ENCODE assay signal across 8 mouse cellular contexts in the genomic region with DNA sequence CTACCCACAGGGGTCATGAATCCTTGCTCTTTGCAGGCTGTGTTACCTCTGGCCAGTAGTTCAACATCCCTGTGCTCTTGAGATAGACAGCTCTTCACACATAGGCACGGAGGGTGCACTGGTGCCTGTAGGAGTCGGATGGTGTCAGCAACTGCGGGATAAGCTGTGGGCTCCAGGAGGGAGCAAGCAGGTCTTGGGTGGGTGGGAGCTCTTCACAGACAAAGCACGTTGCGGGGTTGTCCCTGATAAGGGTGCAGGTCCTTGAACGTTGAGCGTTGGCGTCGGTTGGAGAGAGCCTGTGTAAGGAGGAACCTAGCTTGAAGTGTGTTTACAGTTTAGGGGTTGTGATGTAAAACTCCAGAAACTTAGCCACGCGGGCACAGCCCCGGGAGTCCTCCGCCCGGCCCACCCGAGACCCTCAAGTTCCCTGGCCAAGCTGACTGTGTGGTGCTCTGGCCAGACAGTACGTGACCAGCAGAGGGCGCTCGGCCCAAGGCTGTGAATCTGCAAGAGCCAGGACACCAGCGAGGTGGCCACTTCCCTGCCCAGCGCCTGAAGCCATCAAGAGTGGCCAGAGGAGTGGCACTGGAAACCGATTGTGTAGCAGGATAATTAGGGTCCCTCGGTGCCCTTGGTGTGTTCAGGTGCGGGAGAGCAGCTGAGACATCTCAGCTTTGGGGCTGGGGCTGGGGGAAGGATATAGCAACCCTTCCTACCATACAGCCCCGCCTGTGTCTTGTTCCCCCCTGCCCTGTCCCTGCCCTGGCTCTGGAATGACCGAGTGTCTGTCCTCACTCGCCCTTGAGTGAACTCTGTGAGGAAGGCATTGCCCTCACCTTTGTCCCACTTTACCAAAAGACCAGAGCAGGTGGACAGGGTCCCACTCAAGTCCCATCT. TPM values are rescaled to one million over a fixed set of nuclear protein-coding genes. Genes with fewer than 3 reads are reported as not detected.
DNase-seq lines count a peak whose midpoint lies in the region; ATAC-seq and TF ChIP-seq lines count a peak whose summit lies in the region.

No protein-coding gene starts in this region.

- intact Hi-C loops in heart, adult 2 months (cut with DNase I), result loop anchor here (1.0 to 2.0 kb wide), 4 partner anchors 33 to 376 kb away; partner anchors contain the start of gene Zbp1

- H3K9ac ChIP-seq in embryonic facial prominence, embryonic 11.5 days (replicated peaks; ENCODE audit: low read length), result no peak overlapping the region
- H3K9ac ChIP-seq in heart, adult 2 months (ENCODE audit: low read depth, low read length), result no peak overlapping the region
- no peak overlapping the region for H3K9ac ChIP-seq in limb, embryonic 11.5 days (ENCODE audit: low read length)
- no peak overlapping the region for H3K9ac ChIP-seq in midbrain, embryonic 13.5 days (replicated peaks)

- peak; percentile 62 for DNase-seq in 3134 (ENCODE audit: extremely low read depth, insufficient read length, low spot score)
- DNase-seq in adrenal gland, postnatal 25 days, result peak; percentile 87
- peak; percentile 88 for DNase-seq in embryonic facial prominence, embryonic 11.5 days (ENCODE audit: low spot score)
- DNase-seq in heart, adult 2 months, result peak; percentile 77 to 88
- DNase-seq in kidney, adult 11 months, result peak; percentile 70
- DNase-seq in limb, embryonic 11.5 days (ENCODE audit: low spot score), result peak; percentile 96

- no peak for TF ChIP-seq POLR2A in heart, adult 2 months (IDR thresholded peaks at IDR 0.05; ENCODE audit: insufficient read depth, low read depth, low read length)
- TF ChIP-seq POLR2A in small intestine, adult 2 months (IDR thresholded peaks at IDR 0.05; ENCODE audit: low read depth, low read length), result no peak

- WGBS in embryonic facial prominence, embryonic 11.5 days, result 32% methylated on average over 26 of the region's 26 CpGs
- WGBS in heart, adult 2 months, result 21% methylated on average over 26 of the region's 26 CpGs
- 30% methylated on average over 26 of the region's 26 CpGs for WGBS in limb, embryonic 11.5 days
- WGBS in midbrain, embryonic 13.5 days, result 34% methylated on average over 26 of the region's 26 CpGs
- 15% methylated on average over 26 of the region's 26 CpGs for WGBS in small intestine, adult 2 months

- peak; percentile 48 for ATAC-seq in embryonic facial prominence, embryonic 11.5 days (replicated peaks; ENCODE audit: insufficient number of reproducible peaks, low FRiP score, low TSS enrichment, low read depth)
- peak; percentile 19 for ATAC-seq in limb, embryonic 11.5 days (ENCODE audit: insufficient number of reproducible peaks, low FRiP score, low TSS enrichment, low read depth)
- ATAC-seq in midbrain, embryonic 13.5 days, result peak; percentile 62

- no peaks in the 10 kb centered on the region for H3K79me2 ChIP-seq in heart, adult 2 months (replicated peaks; ENCODE audit: control insufficient read depth, insufficient read depth, low read length)

- no peaks in the 10 kb centered on the region for H3K36me3 ChIP-seq in embryonic facial prominence, embryonic 11.5 days (replicated peaks; ENCODE audit: control insufficient read depth, insufficient read depth, low read depth, low read length)
- H3K36me3 ChIP-seq in heart, adult 2 months (ENCODE audit: control insufficient read depth, insufficient read depth, low read length), result no peaks in the 10 kb centered on the region
- H3K36me3 ChIP-seq in limb, embryonic 11.5 days (ENCODE audit: control insufficient read depth, insufficient read depth, low read length), result no peaks in the 10 kb centered on the region
- no peaks in the 10 kb centered on the region for H3K36me3 ChIP-seq in midbrain, embryonic 13.5 days
- H3K36me3 ChIP-seq in small intestine, adult 2 months (ENCODE audit: control insufficient read depth, insufficient read depth, low read length), result no peaks in the 10 kb centered on the region

- no peaks in the 10 kb centered on the region for H3K4me1 ChIP-seq in embryonic facial prominence, embryonic 11.5 days (ENCODE audit: control insufficient read depth, insufficient read depth, low read length)
- no peaks in the 10 kb centered on the region for H3K4me1 ChIP-seq in heart, adult 2 months (ENCODE audit: control insufficient read depth, insufficient read depth, low read length)
- no peaks in the 10 kb centered on the region for H3K4me1 ChIP-seq in limb, embryonic 11.5 days (ENCODE audit: control insufficient read depth, insufficient read depth, low read length)
- no peaks in the 10 kb centered on the region for H3K4me1 ChIP-seq in midbrain, embryonic 13.5 days (replicated peaks)
- H3K4me1 ChIP-seq in small intestine, adult 2 months (ENCODE audit: control insufficient read depth, insufficient read depth, insufficient read length, low read length), result peaks cover 7% of the 10 kb centered on the region; the same call in 1 of the 2 replicates

- TF ChIP-seq EP300 in heart, adult 2 months (IDR thresholded peaks at IDR 0.05; ENCODE audit: insufficient read depth, low read depth, low read length), result peak; percentile 59

- H3K27me3 ChIP-seq in embryonic facial prominence, embryonic 11.5 days (ENCODE audit: control insufficient read depth, insufficient read depth, low read length), result no peaks in the 10 kb centered on the region
- no peaks in the 10 kb centered on the region for H3K27me3 ChIP-seq in heart, adult 2 months (ENCODE audit: control insufficient read depth, insufficient read depth, low read length)
- 0 out of 2 replicates have a peak, but pooled peaks cover 2% of the 10 kb centered on the region for H3K27me3 ChIP-seq in limb, embryonic 11.5 days (ENCODE audit: control insufficient read depth, insufficient read depth, low read length)
- peaks cover 11% of the 10 kb centered on the region; the same call in 1 of the 2 replicates for H3K27me3 ChIP-seq in midbrain, embryonic 13.5 days
- H3K27me3 ChIP-seq in small intestine, adult 2 months (ENCODE audit: control insufficient read depth, insufficient read depth, low read length), result no peaks in the 10 kb centered on the region

- no peak overlapping the region for H3K4me3 ChIP-seq in embryonic facial prominence, embryonic 11.5 days (ENCODE audit: low read depth, low read length)
- H3K4me3 ChIP-seq in heart, adult 2 months, result no peak overlapping the region
- no peak overlapping the region for H3K4me3 ChIP-seq in limb, embryonic 11.5 days (ENCODE audit: low read depth, low read length)
- no peak overlapping the region for H3K4me3 ChIP-seq in midbrain, embryonic 13.5 days (replicated peaks)
- H3K4me3 ChIP-seq in small intestine, adult 2 months (ENCODE audit: low read depth, low read length), result no peak overlapping the region

- no peaks in the 10 kb centered on the region for H3K9me3 ChIP-seq in embryonic facial prominence, embryonic 11.5 days (replicated peaks; ENCODE audit: control insufficient read depth, low read length)
- H3K9me3 ChIP-seq in limb, embryonic 11.5 days (ENCODE audit: control insufficient read depth, low read length), result no peaks in the 10 kb centered on the region
- H3K9me3 ChIP-seq in midbrain, embryonic 13.5 days, result no peaks in the 10 kb centered on the region

- no peak overlapping the region for H3K27ac ChIP-seq in embryonic facial prominence, embryonic 11.5 days (replicated peaks; ENCODE audit: low read depth, low read length)
- no peak overlapping the region for H3K27ac ChIP-seq in heart, adult 2 months
- no peak overlapping the region for H3K27ac ChIP-seq in limb, embryonic 11.5 days (replicated peaks; ENCODE audit: low read depth, low read length)
- H3K27ac ChIP-seq in midbrain, embryonic 13.5 days, result no peak overlapping the region
- no peak overlapping the region for H3K27ac ChIP-seq in small intestine, adult 2 months (ENCODE audit: insufficient read depth, low read depth, low read length)

- no peak overlapping the region for H3K4me2 ChIP-seq in embryonic facial prominence, embryonic 11.5 days (ENCODE audit: low read depth, low read length)
- H3K4me2 ChIP-seq in limb, embryonic 11.5 days (ENCODE audit: low read depth, severe bottlenecking), result no peak overlapping the region
- H3K4me2 ChIP-seq in midbrain, embryonic 13.5 days (replicated peaks), result no peak overlapping the region

- TF ChIP-seq CTCF in heart, adult 2 months (IDR thresholded peaks at IDR 0.05), result no peak; the same call in 1 of the 2 replicates
- peak; percentile 96 for TF ChIP-seq CTCF in small intestine, adult 2 months (IDR thresholded peaks at IDR 0.05; ENCODE audit: extremely low read depth, insufficient read length, insufficient replicate concordance, low read depth, low read length)

RNA-seq across cellular contexts. Expression of gene Zbp1, which starts 32.4 kb away (rescaled TPM):
- total RNA-seq in adrenal gland, postnatal 25 days (2021), result 2.6 and 3.5 TPM in 2 replicates
- polyA plus RNA-seq in embryonic facial prominence, embryonic 11.5 days (2014; fragmentation: Nextera tagmentation; extraction: Ambion mirVana), result not detected in 2 replicates
- under 1 TPM; 0.47 to 0.91 TPM for total RNA-seq in heart, adult 2 months (2021)
- 1.2 and 1.8 TPM in 2 replicates for polyA plus RNA-seq in heart, adult 2 months (2012; rRNA removed)
- not detected in 2 replicates for polyA plus RNA-seq in limb, embryonic 11.5 days (2014; fragmentation: Nextera tagmentation; extraction: Ambion mirVana)
- 0.27 and 0.50 TPM in 2 replicates for polyA plus RNA-seq in midbrain, embryonic 13.5 days (2015; fragmentation: Nextera tagmentation; extraction: Ambion mirVana)
- 23.6 and 51.0 TPM in 2 replicates for polyA plus RNA-seq in small intestine, adult 2 months (2012; rRNA removed)

RNA-seq across cellular contexts. Expression of gene Pck1, which starts 33.4 kb away (rescaled TPM):
- 420 and 690 TPM in 2 replicates for total RNA-seq in adrenal gland, postnatal 25 days (2021)
- polyA plus RNA-seq in embryonic facial prominence, embryonic 11.5 days (2014; fragmentation: Nextera tagmentation; extraction: Ambion mirVana), result not detected in 2 replicates
- 10 to 100 TPM; 18.0 to 20.5 TPM for total RNA-seq in heart, adult 2 months (2021)
- polyA plus RNA-seq in heart, adult 2 months (2012; rRNA removed), result 12.4 and 35.3 TPM in 2 replicates
- polyA plus RNA-seq in limb, embryonic 11.5 days (2014; fragmentation: Nextera tagmentation; extraction: Ambion mirVana), result 0.05 and 0.23 TPM in 2 replicates
- polyA plus RNA-seq in midbrain, embryonic 13.5 days (2015; fragmentation: Nextera tagmentation; extraction: Ambion mirVana), result not detected in 2 replicates
- polyA plus RNA-seq in small intestine, adult 2 months (2012; rRNA removed), result 5.2 and 46.3 TPM in 2 replicates
